Mouse (Mus musculus): ENCODE results near the gene Ntrk3. TPM values are rescaled to one million over a fixed set of nuclear protein-coding genes. Genes with fewer than 3 reads are reported as not detected.

The Ntrk3 gene
- polyA plus RNA-seq, 1 experiment from 2014 or later = 1.2 TPM

DNA sequence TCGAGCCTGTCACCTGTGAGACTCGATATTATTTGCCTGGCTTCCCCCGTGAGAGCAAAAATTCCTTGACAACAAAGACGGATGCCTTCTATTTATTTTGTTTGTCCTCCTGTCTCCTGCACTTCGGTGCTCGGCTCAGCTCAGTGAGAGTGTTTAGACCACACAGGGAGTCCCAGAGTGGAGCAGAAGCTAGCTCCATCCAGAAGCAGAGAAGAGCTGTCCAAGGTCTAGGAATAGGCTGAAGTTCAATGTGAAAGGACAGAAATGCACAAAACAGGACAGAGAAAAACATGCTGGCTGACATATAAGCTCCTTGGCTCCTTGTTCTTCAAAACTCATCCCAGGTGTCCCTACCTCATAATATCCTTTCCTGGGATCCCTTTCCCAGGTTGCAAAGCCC lies 207.5 kb downstream of the Ntrk3 start:
- Histone ChIP-seq H3K4me3 (ENCODE audit: low read depth, low read length) (no peak overlapping the region), H3K9me3 (ENCODE audit: control insufficient read depth) (no peaks in the 10 kb centered on the region), H3K4me1 (replicated peaks; ENCODE audit: control insufficient read depth, insufficient read depth, low read length) (no peaks in the 10 kb centered on the region), H3K27me3 (replicated peaks; ENCODE audit: control insufficient read depth, insufficient read depth, low read length) (no peaks in the 10 kb centered on the region), H3K27ac (ENCODE audit: low read depth, low read length) (no peak overlapping the region), H3K4me2 (replicated peaks; ENCODE audit: low read depth) (no peak overlapping the region), H3K36me3 (ENCODE audit: control insufficient read depth, insufficient read depth) (no peaks in the 10 kb centered on the region), H3K9ac (ENCODE audit: low read depth, low read length) (no peak overlapping the region)
- no peak for TF ChIP-seq CTCF (IDR thresholded peaks at IDR 0.05; ENCODE audit: low read depth)
- WGBS = 19% methylated on average over 6 of the region's 6 CpGs
- ATAC-seq = no peak

DNA sequence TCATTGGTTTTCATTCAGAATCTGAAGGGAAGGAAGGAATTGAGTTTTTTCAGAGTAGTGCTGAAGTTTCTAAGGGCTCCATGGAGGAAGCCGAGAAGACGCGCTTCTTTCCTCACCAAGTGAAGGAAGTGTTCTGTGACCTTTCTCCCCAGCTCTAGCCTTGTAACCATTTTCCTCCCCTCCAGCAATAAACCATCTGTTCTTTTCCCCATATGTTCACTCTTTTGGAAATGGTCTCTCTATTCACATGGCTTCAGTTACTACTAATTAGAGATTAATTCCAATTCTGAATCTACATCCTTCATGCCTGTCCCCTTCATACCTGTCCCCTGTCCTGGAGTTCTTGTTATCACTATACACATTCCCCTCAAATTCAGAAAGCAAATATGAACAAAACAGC lies 209.8 kb downstream of the Ntrk3 start:
- Histone ChIP-seq H3K36me3 (ENCODE audit: control insufficient read depth, insufficient read depth) (no peaks in the 10 kb centered on the region), H3K4me3 (ENCODE audit: low read depth, low read length) (no peak overlapping the region), H3K27ac (ENCODE audit: low read depth, low read length) (no peak overlapping the region), H3K27me3 (replicated peaks; ENCODE audit: control insufficient read depth, insufficient read depth, low read length) (no peaks in the 10 kb centered on the region), H3K4me2 (replicated peaks; ENCODE audit: low read depth) (no peak overlapping the region), H3K9me3 (ENCODE audit: control insufficient read depth) (no peaks in the 10 kb centered on the region), H3K9ac (ENCODE audit: low read depth, low read length) (no peak overlapping the region), H3K4me1 (replicated peaks; ENCODE audit: control insufficient read depth, insufficient read depth, low read length) (no peaks in the 10 kb centered on the region)
- TF ChIP-seq CTCF (IDR thresholded peaks at IDR 0.05; ENCODE audit: low read depth) = no peak
- ATAC-seq = no peak
- 73% methylated on average over 3 of the region's 3 CpGs for WGBS

DNA sequence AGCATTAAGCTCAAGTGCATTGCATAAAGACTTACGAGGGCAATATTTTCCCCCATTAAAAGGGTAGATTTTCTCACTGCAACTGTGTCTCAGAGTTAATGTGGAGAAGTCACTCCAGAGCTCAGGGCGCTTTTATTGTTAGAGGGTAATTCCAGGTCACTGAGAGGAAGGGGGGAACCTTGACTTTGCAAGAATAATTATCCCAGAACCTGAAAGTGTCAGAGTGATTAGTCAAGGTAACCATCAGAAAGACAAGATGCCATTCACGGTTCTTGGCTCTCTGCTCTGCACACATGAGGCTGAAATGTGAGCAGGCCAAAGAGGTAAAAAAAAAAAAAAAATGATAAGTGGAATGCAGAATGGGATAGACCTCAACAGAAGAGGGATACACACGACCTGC lies 210.2 kb downstream of the Ntrk3 start:
- Histone ChIP-seq H3K36me3 (ENCODE audit: control insufficient read depth, insufficient read depth) (no peaks in the 10 kb centered on the region), H3K27me3 (replicated peaks; ENCODE audit: control insufficient read depth, insufficient read depth, low read length) (no peaks in the 10 kb centered on the region), H3K9ac (ENCODE audit: low read depth, low read length) (no peak overlapping the region), H3K4me3 (ENCODE audit: low read depth, low read length) (no peak overlapping the region), H3K4me1 (replicated peaks; ENCODE audit: control insufficient read depth, insufficient read depth, low read length) (no peaks in the 10 kb centered on the region), H3K9me3 (ENCODE audit: control insufficient read depth) (no peaks in the 10 kb centered on the region), H3K27ac (ENCODE audit: low read depth, low read length) (no peak overlapping the region), H3K4me2 (replicated peaks; ENCODE audit: low read depth) (no peak overlapping the region)
- 58% methylated on average over 4 of the region's 4 CpGs for WGBS
- no peak for ATAC-seq
- no peak for TF ChIP-seq CTCF (IDR thresholded peaks at IDR 0.05; ENCODE audit: low read depth)

DNA sequence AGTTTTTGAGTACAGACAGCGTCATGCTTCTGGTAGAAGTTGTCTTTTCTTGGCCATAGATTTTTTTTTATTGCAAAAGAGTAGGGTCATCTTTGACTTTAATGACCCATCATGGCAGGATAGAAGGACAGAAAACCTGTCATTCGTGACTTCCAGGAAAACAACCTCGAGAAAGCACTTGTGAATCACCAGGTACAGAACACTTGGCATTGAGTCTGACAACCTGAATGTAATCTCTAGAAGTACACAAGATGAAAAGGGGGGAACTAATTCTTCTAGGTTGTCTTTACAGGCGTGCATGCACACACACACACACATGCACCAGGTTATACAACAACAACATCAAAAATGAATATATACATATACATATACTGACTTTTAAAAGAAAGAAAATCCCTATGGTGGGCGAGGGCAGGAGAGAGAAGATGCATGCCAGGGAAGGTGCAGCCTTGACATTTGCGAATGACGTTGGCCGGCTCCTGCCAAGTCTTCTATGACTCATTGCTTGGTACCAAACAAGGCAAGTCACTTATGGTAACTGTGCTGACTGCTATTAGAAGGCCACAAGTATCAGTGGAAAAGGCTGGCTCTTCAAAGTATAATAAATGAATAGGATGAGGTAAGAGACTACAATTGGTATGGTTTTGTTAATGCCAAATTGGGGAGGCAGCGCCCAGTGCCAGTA lies 217.4 kb downstream of the Ntrk3 start:
- no peak overlapping the region for H3K4me2 ChIP-seq (replicated peaks; ENCODE audit: low read depth)

DNA sequence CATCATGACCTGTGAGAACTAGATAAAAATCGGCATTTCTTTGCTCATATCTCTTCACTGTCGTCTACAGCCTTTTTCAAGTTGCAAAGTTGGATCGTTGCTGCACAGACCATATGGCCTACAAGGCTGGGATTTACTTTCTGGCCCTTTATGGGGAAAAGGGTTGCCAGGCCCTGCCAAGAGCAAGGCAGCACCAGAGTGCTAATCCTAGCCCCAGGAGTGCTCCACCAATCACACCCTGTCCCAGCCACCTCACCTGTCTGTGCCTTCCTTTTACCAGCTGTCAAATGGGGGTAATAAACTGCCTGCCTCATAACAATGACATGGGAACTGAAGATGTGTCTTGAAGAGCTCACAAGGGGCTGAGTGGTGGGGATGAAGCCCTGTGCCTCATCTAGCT lies 218.1 kb downstream of the Ntrk3 start:
- no peak for TF ChIP-seq CTCF (IDR thresholded peaks at IDR 0.05; ENCODE audit: low read depth)
- no peaks in the 10 kb centered on the region for H3K4me1 ChIP-seq (replicated peaks; ENCODE audit: control insufficient read depth, insufficient read depth, low read length)
- 88% methylated on average over 3 of the region's 3 CpGs for WGBS
- no peaks in the 10 kb centered on the region for H3K27me3 ChIP-seq (replicated peaks; ENCODE audit: control insufficient read depth, insufficient read depth, low read length)
- no peak overlapping the region for H3K27ac ChIP-seq (ENCODE audit: low read depth, low read length)
- no peaks in the 10 kb centered on the region for H3K36me3 ChIP-seq (ENCODE audit: control insufficient read depth, insufficient read depth)
- H3K9me3 ChIP-seq (ENCODE audit: control insufficient read depth) = no peaks in the 10 kb centered on the region
- no peak overlapping the region for H3K9ac ChIP-seq (ENCODE audit: low read depth, low read length)
- H3K4me2 ChIP-seq (replicated peaks; ENCODE audit: low read depth) = no peak overlapping the region
- no peak for ATAC-seq
- H3K4me3 ChIP-seq (ENCODE audit: low read depth, low read length) = no peak overlapping the region

More for the DNA sequence above, 217.4 kb downstream of the Ntrk3 start:
- Histone ChIP-seq H3K4me1 (replicated peaks; ENCODE audit: control insufficient read depth, insufficient read depth, low read length) (no peaks in the 10 kb centered on the region), H3K9ac (ENCODE audit: low read depth, low read length) (no peak overlapping the region), H3K9me3 (ENCODE audit: control insufficient read depth) (no peaks in the 10 kb centered on the region), H3K27me3 (replicated peaks; ENCODE audit: control insufficient read depth, insufficient read depth, low read length) (no peaks in the 10 kb centered on the region), H3K4me3 (ENCODE audit: low read depth, low read length) (no peak overlapping the region), H3K36me3 (ENCODE audit: control insufficient read depth, insufficient read depth) (no peaks in the 10 kb centered on the region), H3K27ac (ENCODE audit: low read depth, low read length) (no peak overlapping the region)
- ATAC-seq = no peak
- 86% methylated on average over 9 of the region's 9 CpGs for WGBS
- no peak for TF ChIP-seq CTCF (IDR thresholded peaks at IDR 0.05; ENCODE audit: low read depth)

DNA sequence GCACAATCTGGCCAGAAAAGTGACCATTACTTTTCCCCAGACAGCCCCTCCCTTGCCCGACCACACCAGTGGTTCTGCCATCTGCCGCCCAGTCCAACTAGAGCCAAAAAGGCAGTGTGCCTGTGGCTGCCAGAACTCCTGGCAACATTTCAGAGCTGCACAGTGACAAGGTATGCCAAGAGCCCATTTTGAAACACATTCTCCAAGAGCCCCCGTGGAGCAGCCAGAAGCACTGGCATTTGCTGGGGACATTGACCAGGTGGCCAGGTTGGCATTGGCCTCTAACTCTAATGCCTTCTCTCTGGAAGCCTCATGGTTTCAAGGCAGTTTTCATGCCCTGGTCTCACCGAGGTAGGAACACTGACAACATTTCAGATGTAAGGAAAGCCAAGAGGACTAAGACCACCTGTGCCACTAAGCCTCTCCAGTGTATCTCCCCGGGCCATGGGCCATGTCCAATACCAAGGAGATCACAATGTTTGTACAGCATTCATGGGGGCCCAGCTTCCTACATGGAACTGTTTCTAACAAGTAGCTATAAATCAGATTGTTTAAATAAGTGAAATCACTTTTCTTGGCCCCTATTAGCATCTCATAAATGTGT lies 218.9 kb downstream of the Ntrk3 start:
- no peak overlapping the region for H3K4me2 ChIP-seq (replicated peaks; ENCODE audit: low read depth)
- H3K27ac ChIP-seq (ENCODE audit: low read depth, low read length) = no peak overlapping the region
- H3K4me3 ChIP-seq (ENCODE audit: low read depth, low read length) = no peak overlapping the region
- TF ChIP-seq CTCF (IDR thresholded peaks at IDR 0.05; ENCODE audit: low read depth) = no peak
- H3K4me1 ChIP-seq (replicated peaks; ENCODE audit: control insufficient read depth, insufficient read depth, low read length) = no peaks in the 10 kb centered on the region
- H3K36me3 ChIP-seq (ENCODE audit: control insufficient read depth, insufficient read depth) = no peaks in the 10 kb centered on the region
- no peak overlapping the region for H3K9ac ChIP-seq (ENCODE audit: low read depth, low read length)
- H3K9me3 ChIP-seq (ENCODE audit: control insufficient read depth) = no peaks in the 10 kb centered on the region
- ATAC-seq = no peak
- H3K27me3 ChIP-seq (replicated peaks; ENCODE audit: control insufficient read depth, insufficient read depth, low read length) = no peaks in the 10 kb centered on the region
- WGBS = 79% methylated on average over 5 of the region's 5 CpGs

All from intestine, postnatal 0 days (tissue).